Mouse (Mus musculus) mature B cell (primary cell): ENCODE results near the gene Aco2.

ENCODE experiments used
- in situ Hi-C: fragments of 300-500 bp; cut with MboI; formaldehyde crosslinking; loops from 2 replicates; pipeline ENCODE4 v1.14.3; 2019

Gene Aco2

GRCm38 (mm10) chr15:81951159-81951558, 79.0 kb downstream of the Aco2 start:
- in situ Hi-C loops, result no loop called here

GRCm38 (mm10) chr15:81952310-81952709, 80.2 kb downstream of the Aco2 start:
- in situ Hi-C loops, result no loop called here

- in situ Hi-C loops, result no loop called here
Measured at GRCm38 (mm10) chr15:81954151-81954583, 82.1 kb downstream of the Aco2 start.

GRCm38 (mm10) chr15:81954716-81955115, 82.6 kb downstream of the Aco2 start:
- in situ Hi-C loops, result no loop called here

GRCm38 (mm10) chr15:81955414-81955813, 83.3 kb downstream of the Aco2 start:
- in situ Hi-C loops, result no loop called here

GRCm38 (mm10) chr15:81956457-81956856, 84.3 kb downstream of the Aco2 start:
- in situ Hi-C loops, result no loop called here

GRCm38 (mm10) chr15:81957598-81957997, 85.5 kb downstream of the Aco2 start:
- in situ Hi-C loops, result no loop called here

- in situ Hi-C loops, result no loop called here
Measured at GRCm38 (mm10) chr15:81958906-81959305, 86.8 kb downstream of the Aco2 start.

- in situ Hi-C loops, result no loop called here
Measured at GRCm38 (mm10) chr15:81960171-81961077, 88.3 kb downstream of the Aco2 start, which contains the start of gene Pmm1. Gene Pmm1 (minus strand): TSS chr15:81960930.

- in situ Hi-C loops, result no loop called here
Measured at GRCm38 (mm10) chr15:81961078-81961451, 89.0 kb downstream of the Aco2 start.

- in situ Hi-C loops, result no loop called here
Measured at GRCm38 (mm10) chr15:81964262-81964661, 92.2 kb downstream of the Aco2 start.
